Mouse (Mus musculus) neural tube, embryonic 11.5 days (tissue): ENCODE data around the gene Bmf. TPM values are rescaled to one million over a fixed set of nuclear protein-coding genes. Genes with fewer than 3 reads are reported as not detected.

ENCODE experiments used
- ATAC-seq: fragments of 200-750 bp; cut with Nextera tagmentation; 2 replicates; pipeline ENCODE4 v1.8.0; 2017; ENCODE audit warnings: moderate number of reproducible peaks, mild to moderate bottlenecking, moderate TSS enrichment, moderate library complexity; ENCODE audit not compliant: insufficient read depth, low FRiP score, low TSS enrichment
- DNase-seq: peaks from one replicate; pipeline ENCODE4 v3.0.0-alpha.2; 2015; ENCODE audit warnings: low spot score
- H3K27ac ChIP-seq: fragments of 300-500 bp; sonication (generic); 2 replicates; pipeline ENCODE4 v1.5.1; 2014; ENCODE audit warnings: low read depth, mild to moderate bottlenecking, low read length
- H3K27me3 ChIP-seq: fragments of 300-500 bp; sonication (generic); 2 replicates; pipeline ENCODE4 v1.6.1; 2014; ENCODE audit warnings: mild to moderate bottlenecking, low read length, mixed read lengths; ENCODE audit not compliant: control insufficient read depth, insufficient read depth
- H3K36me3 ChIP-seq: fragments of 300-500 bp; sonication (generic); 2 replicates; pipeline ENCODE4 v1.6.1; 2014; ENCODE audit warnings: mild to moderate bottlenecking, low read length, moderate library complexity, mixed read lengths; ENCODE audit not compliant: control insufficient read depth, insufficient read depth
- H3K4me1 ChIP-seq: fragments of 300-500 bp; sonication (generic); 2 replicates; pipeline ENCODE4 v1.6.1; 2014; ENCODE audit warnings: low read length, mixed read lengths; ENCODE audit not compliant: control insufficient read depth, insufficient read depth
- H3K4me2 ChIP-seq: fragments of 300-500 bp; sonication (generic); 2 replicates; pipeline ENCODE4 v1.6.1; 2014; ENCODE audit warnings: low read depth, mild to moderate bottlenecking, moderate library complexity
- H3K4me3 ChIP-seq: fragments of 300-500 bp; sonication (generic); 2 replicates; pipeline ENCODE4 v1.5.1; 2014; ENCODE audit warnings: low read depth, low read length
- H3K9ac ChIP-seq: fragments of 300-500 bp; sonication (generic); 2 replicates; pipeline ENCODE4 v1.6.1; 2014; ENCODE audit warnings: mild to moderate bottlenecking, low read length
- H3K9me3 ChIP-seq: fragments of 300-500 bp; sonication (generic); 2 replicates; pipeline ENCODE4 v1.6.1; 2016; ENCODE audit warnings: low read length; ENCODE audit not compliant: control insufficient read depth
- WGBS: fragments of 180-500 bp; shearing (Covaris S2); extraction: QIAGEN DNeasy Blood & Tissue Kit; methylation state at CpG from one replicate; pipeline ENCODE4 v1.1.7; 2014; 5-methylcytosine and 5-hydroxymethylcytosine counted together
- polyA plus RNA-seq: library from polyadenylated mRNA; unstranded; fragments of >200 nt; fragmentation: Nextera tagmentation; extraction: Ambion mirVana; gene quantifications from 2 replicates; pipeline ENCODE4 v1.2.1, GENCODE M21; 2014

Bmf gene
- polyA plus RNA-seq, 1 experiment from 2014 or later, result 5.9 TPM

- no peak for ATAC-seq
- H3K9me3 ChIP-seq, result no peaks in the 10 kb centered on the region
- no peak overlapping the region for H3K4me2 ChIP-seq
- no peak overlapping the region for H3K4me3 ChIP-seq
- DNase-seq, result no peak
- no peaks in the 10 kb centered on the region for H3K36me3 ChIP-seq
- no peaks in the 10 kb centered on the region for H3K27me3 ChIP-seq
- peaks cover 4% of the 10 kb centered on the region; the same call in 1 of the 2 replicates for H3K4me1 ChIP-seq
- WGBS, result 79% methylated on average over 4 of the region's 4 CpGs
- H3K9ac ChIP-seq, result no peak overlapping the region
- no peak overlapping the region for H3K27ac ChIP-seq
Measured at GRCm38 (mm10) chr2:118491741-118492395, 57.6 kb downstream of the Bmf start.

GRCm38 (mm10) chr2:118491281-118491731 is 58.2 kb downstream of the Bmf start:
- no peak for DNase-seq
- no peak overlapping the region for H3K27ac ChIP-seq
- H3K9ac ChIP-seq, result no peak overlapping the region
- no peak overlapping the region for H3K4me2 ChIP-seq
- H3K4me3 ChIP-seq, result no peak overlapping the region
- no peaks in the 10 kb centered on the region for H3K36me3 ChIP-seq
- 45% methylated on average over 5 of the region's 5 CpGs for WGBS
- ATAC-seq, result no peak
- H3K27me3 ChIP-seq, result no peaks in the 10 kb centered on the region
- peaks cover 4% of the 10 kb centered on the region; the same call in 1 of the 2 replicates for H3K4me1 ChIP-seq
- no peaks in the 10 kb centered on the region for H3K9me3 ChIP-seq

GRCm38 (mm10) chr2:118490241-118491091 is 59.0 kb downstream of the Bmf start:
- 55% methylated on average over 12 of the region's 12 CpGs for WGBS
- Histone ChIP-seq H3K36me3 (no peaks in the 10 kb centered on the region), H3K27me3 (no peaks in the 10 kb centered on the region), H3K27ac (no peak overlapping the region), H3K4me1 (peaks cover 4% of the 10 kb centered on the region; the same call in 1 of the 2 replicates), H3K9ac (no peak overlapping the region), H3K4me3 (no peak overlapping the region), H3K4me2 (no peak overlapping the region), H3K9me3 (no peaks in the 10 kb centered on the region)
- no peak for ATAC-seq
- no peak for DNase-seq

GRCm38 (mm10) chr2:118487806-118488205 is 61.7 kb downstream of the Bmf start:
- Histone ChIP-seq H3K4me2 (no peak overlapping the region), H3K9me3 (no peaks in the 10 kb centered on the region), H3K4me3 (no peak overlapping the region), H3K27me3 (no peaks in the 10 kb centered on the region), H3K36me3 (no peaks in the 10 kb centered on the region), H3K4me1 (peaks cover 4% of the 10 kb centered on the region; the same call in 1 of the 2 replicates), H3K9ac (no peak overlapping the region), H3K27ac (no peak overlapping the region)
- DNase-seq, result no peak
- WGBS, result 68% methylated on average over 3 of the region's 3 CpGs
- ATAC-seq, result no peak

GRCm38 (mm10) chr2:118486933-118487332 is 62.6 kb downstream of the Bmf start:
- Histone ChIP-seq H3K36me3 (no peaks in the 10 kb centered on the region), H3K9ac (no peak overlapping the region), H3K9me3 (no peaks in the 10 kb centered on the region), H3K27ac (no peak overlapping the region), H3K4me1 (peaks cover 4% of the 10 kb centered on the region; the same call in 1 of the 2 replicates), H3K4me2 (no peak overlapping the region), H3K27me3 (no peaks in the 10 kb centered on the region), H3K4me3 (no peak overlapping the region)
- peak; percentile 71 for DNase-seq
- WGBS, result 17% methylated on average over 12 of the region's 12 CpGs
- peak; percentile 20; the same call in 1 of the 2 replicates for ATAC-seq

- Histone ChIP-seq H3K9me3 (no peaks in the 10 kb centered on the region), H3K9ac (no peak overlapping the region), H3K4me2 (no peak overlapping the region), H3K36me3 (no peaks in the 10 kb centered on the region), H3K27me3 (no peaks in the 10 kb centered on the region), H3K4me1 (peaks cover 2% of the 10 kb centered on the region; the same call in 1 of the 2 replicates), H3K27ac (no peak overlapping the region), H3K4me3 (no peak overlapping the region)
- DNase-seq, result no peak
- ATAC-seq, result no peak
- 78% methylated on average over 3 of the region's 3 CpGs for WGBS
Measured at GRCm38 (mm10) chr2:118485415-118485814, 64.1 kb downstream of the Bmf start.

GRCm38 (mm10) chr2:118484386-118484898 is 65.0 kb downstream of the Bmf start:
- DNase-seq, result no peak

GRCm38 (mm10) chr2:118483032-118483431 is 66.5 kb downstream of the Bmf start:
- no peaks in the 10 kb centered on the region for H3K36me3 ChIP-seq
- H3K4me1 ChIP-seq, result peaks cover 8% of the 10 kb centered on the region
- H3K4me2 ChIP-seq, result no peak overlapping the region
- ATAC-seq, result no peak
- H3K27ac ChIP-seq, result no peak overlapping the region
- WGBS, result 76% methylated on average over 5 of the region's 5 CpGs
- no peak overlapping the region for H3K4me3 ChIP-seq
- no peaks in the 10 kb centered on the region for H3K9me3 ChIP-seq
- no peaks in the 10 kb centered on the region for H3K27me3 ChIP-seq
- no peak overlapping the region for H3K9ac ChIP-seq
- DNase-seq, result no peak

More at GRCm38 (mm10) chr2:118484386-118484898, 65.0 kb downstream of the Bmf start:
- Histone ChIP-seq H3K27me3 (no peaks in the 10 kb centered on the region), H3K36me3 (no peaks in the 10 kb centered on the region), H3K4me1 (no peaks in the 10 kb centered on the region), H3K4me3 (no peak overlapping the region), H3K9me3 (no peaks in the 10 kb centered on the region), H3K27ac (no peak overlapping the region), H3K9ac (no peak overlapping the region), H3K4me2 (no peak overlapping the region)
- no peak for ATAC-seq
- 86% methylated on average over 9 of the region's 9 CpGs for WGBS
